Mouse (Mus musculus): Measurements from ENCODE around the gene Ms4a5. TPM values are rescaled to one million over a fixed set of nuclear protein-coding genes. Genes with fewer than 3 reads are reported as not detected.

Ms4a5 gene
- polyA plus RNA-seq, 1 experiment from 2014 or later = not detected

- H3K4me1 ChIP-seq (ENCODE audit: control insufficient read depth, insufficient read depth, low read length) = no peaks in the 10 kb centered on the region
- no peak overlapping the region for H3K4me2 ChIP-seq (ENCODE audit: low read depth, low read length)
- no peak overlapping the region for H3K4me3 ChIP-seq (ENCODE audit: low read depth, low read length)
- no peaks in the 10 kb centered on the region for H3K27me3 ChIP-seq (ENCODE audit: control insufficient read depth, insufficient read depth, low read length)
- ATAC-seq (ENCODE audit: low read depth) = no peak
- no peaks in the 10 kb centered on the region for H3K9me3 ChIP-seq (ENCODE audit: control insufficient read depth, low read length)
- no peak overlapping the region for H3K27ac ChIP-seq (ENCODE audit: low read depth, low read length)
- no peak overlapping the region for H3K9ac ChIP-seq (replicated peaks; ENCODE audit: low read depth, low read length)
- H3K36me3 ChIP-seq (ENCODE audit: control insufficient read depth, insufficient read depth, low read length) = no peaks in the 10 kb centered on the region
Measured at GRCm38 (mm10) chr19:11235820-11236219, 47.9 kb downstream of the Ms4a5 start.

GRCm38 (mm10) chr19:11234921-11235735 lies 48.5 kb downstream of the Ms4a5 start:
- Histone ChIP-seq H3K9ac (replicated peaks; ENCODE audit: low read depth, low read length) (no peak overlapping the region), H3K4me2 (ENCODE audit: low read depth, low read length) (no peak overlapping the region), H3K4me3 (ENCODE audit: low read depth, low read length) (no peak overlapping the region), H3K36me3 (ENCODE audit: control insufficient read depth, insufficient read depth, low read length) (no peaks in the 10 kb centered on the region), H3K9me3 (ENCODE audit: control insufficient read depth, low read length) (no peaks in the 10 kb centered on the region), H3K27ac (ENCODE audit: low read depth, low read length) (no peak overlapping the region), H3K27me3 (ENCODE audit: control insufficient read depth, insufficient read depth, low read length) (no peaks in the 10 kb centered on the region), H3K4me1 (ENCODE audit: control insufficient read depth, insufficient read depth, low read length) (no peaks in the 10 kb centered on the region)
- ATAC-seq (ENCODE audit: low read depth) = no peak
- WGBS = 71% methylated on average over 5 of the region's 5 CpGs

DNA sequence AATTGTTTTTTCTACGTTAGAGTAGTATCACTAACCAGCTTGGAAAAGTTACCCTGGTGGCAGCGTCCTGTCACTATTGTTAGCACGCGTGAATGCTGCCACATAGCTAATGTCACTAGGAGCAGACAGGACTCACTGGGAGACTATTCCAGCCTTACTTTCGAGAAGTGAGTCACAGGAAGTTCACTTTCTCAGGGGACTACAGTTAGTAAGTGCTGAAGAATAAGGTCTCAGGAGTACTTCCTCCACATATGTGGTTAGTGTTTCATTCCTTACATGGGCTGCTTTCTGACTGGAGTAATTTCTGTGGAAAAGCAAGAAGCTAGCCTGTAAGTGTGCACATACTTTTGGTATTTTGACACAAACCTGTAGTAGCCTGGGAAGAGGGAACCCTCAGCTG lies 49.4 kb downstream of the Ms4a5 start:
- Histone ChIP-seq H3K27me3 (ENCODE audit: control insufficient read depth, insufficient read depth, low read length) (no peaks in the 10 kb centered on the region), H3K4me2 (ENCODE audit: low read depth, low read length) (no peak overlapping the region), H3K9ac (replicated peaks; ENCODE audit: low read depth, low read length) (no peak overlapping the region), H3K36me3 (ENCODE audit: control insufficient read depth, insufficient read depth, low read length) (no peaks in the 10 kb centered on the region), H3K9me3 (ENCODE audit: control insufficient read depth, low read length) (no peaks in the 10 kb centered on the region), H3K27ac (ENCODE audit: low read depth, low read length) (no peak overlapping the region), H3K4me1 (ENCODE audit: control insufficient read depth, insufficient read depth, low read length) (no peaks in the 10 kb centered on the region), H3K4me3 (ENCODE audit: low read depth, low read length) (no peak overlapping the region)
- WGBS = 86% methylated on average over 5 of the region's 5 CpGs
- no peak for ATAC-seq (ENCODE audit: low read depth)

DNA sequence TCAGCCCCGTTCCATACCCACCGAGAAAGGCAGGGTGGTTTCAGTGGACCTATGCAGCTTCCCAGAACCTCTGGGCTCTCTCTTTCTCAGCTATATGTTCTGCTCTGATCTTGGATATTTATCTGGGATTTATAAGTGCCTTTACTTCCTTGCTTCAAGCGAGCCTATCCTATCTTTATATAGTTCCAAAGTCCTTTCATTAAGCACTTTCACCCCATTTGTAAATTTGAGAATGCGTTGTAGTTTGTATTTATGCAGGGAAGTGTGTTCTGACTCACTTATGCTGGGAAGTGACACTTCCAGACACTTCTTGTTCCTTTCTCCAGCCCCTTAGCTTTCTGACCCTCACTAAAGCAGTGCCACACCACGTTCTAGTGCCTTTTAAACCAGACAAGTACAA lies 51.3 kb downstream of the Ms4a5 start, which contains the start of gene Ms4a12:
Ms4a12 (minus strand) TSS at position 101 of the 400 bp plus-strand sequence.
- Histone ChIP-seq H3K4me2 (ENCODE audit: low read depth, low read length) (no peak within 1 kb of the TSS), H3K4me3 (ENCODE audit: low read depth, low read length) (no peak within 1 kb of the TSS), H3K27me3 (ENCODE audit: control insufficient read depth, insufficient read depth, low read length) (no peaks in the 10 kb centered on the region), H3K9me3 (ENCODE audit: control insufficient read depth, low read length) (no peaks in the 10 kb centered on the region), H3K9ac (replicated peaks; ENCODE audit: low read depth, low read length) (no peak within 1 kb of the TSS), H3K4me1 (ENCODE audit: control insufficient read depth, insufficient read depth, low read length) (no peaks in the 10 kb centered on the region), H3K27ac (ENCODE audit: low read depth, low read length) (no peak within 1 kb of the TSS), H3K36me3 (ENCODE audit: control insufficient read depth, insufficient read depth, low read length) (no peaks in the 10 kb centered on the region)
- no peak for ATAC-seq (ENCODE audit: low read depth)
- WGBS = 78% methylated on average over 5 of the region's 5 CpGs

Other genes with a start within 250 kb of the Ms4a5 start
- gene Ms4a8a, start 202.8 kb downstream of the Ms4a5 start, polyA plus RNA-seq (2014; fragmentation: Nextera tagmentation; extraction: Ambion mirVana) = not detected in 2 replicates
- not detected in 2 replicates for gene 1700017D01Rik, start 153.0 kb downstream of the Ms4a5 start, polyA plus RNA-seq (2014; fragmentation: Nextera tagmentation; extraction: Ambion mirVana)
- gene 1700025F22Rik, start 118.6 kb downstream of the Ms4a5 start, polyA plus RNA-seq (2014; fragmentation: Nextera tagmentation; extraction: Ambion mirVana) = not detected in 2 replicates
- not detected in 2 replicates for gene Ms4a13, start 87.1 kb downstream of the Ms4a5 start, polyA plus RNA-seq (2014; fragmentation: Nextera tagmentation; extraction: Ambion mirVana)
- not detected in 2 replicates for gene Ms4a12, start 51.4 kb downstream of the Ms4a5 start, polyA plus RNA-seq (2014; fragmentation: Nextera tagmentation; extraction: Ambion mirVana)
- not detected in 2 replicates for gene Ms4a1, start 17.6 kb downstream of the Ms4a5 start, polyA plus RNA-seq (2014; fragmentation: Nextera tagmentation; extraction: Ambion mirVana)
- 0.06 TPM in 1 of 2 replicates, not detected in the other for gene Ms4a14, start 30.6 kb upstream of the Ms4a5 start, polyA plus RNA-seq (2014; fragmentation: Nextera tagmentation; extraction: Ambion mirVana)
- gene Ms4a7, start 52.3 kb upstream of the Ms4a5 start, polyA plus RNA-seq (2014; fragmentation: Nextera tagmentation; extraction: Ambion mirVana) = 0.63 and 4.0 TPM in 2 replicates
- gene Ms4a4a, start 91.7 kb upstream of the Ms4a5 start, polyA plus RNA-seq (2014; fragmentation: Nextera tagmentation; extraction: Ambion mirVana) = 2.6 TPM in 1 of 2 replicates, not detected in the other
- not detected in 2 replicates for gene Ms4a4c, start 120.9 kb upstream of the Ms4a5 start, polyA plus RNA-seq (2014; fragmentation: Nextera tagmentation; extraction: Ambion mirVana)
- not detected in 2 replicates for gene Ms4a4b, start 159.7 kb upstream of the Ms4a5 start, polyA plus RNA-seq (2014; fragmentation: Nextera tagmentation; extraction: Ambion mirVana)
- gene Ms4a6c, start 185.5 kb upstream of the Ms4a5 start, polyA plus RNA-seq (2014; fragmentation: Nextera tagmentation; extraction: Ambion mirVana) = 0.46 and 2.2 TPM in 2 replicates
- not detected in 2 replicates for gene Gm8369, start 202.1 kb upstream of the Ms4a5 start, polyA plus RNA-seq (2014; fragmentation: Nextera tagmentation; extraction: Ambion mirVana)
- 0.33 and 3.1 TPM in 2 replicates for gene Ms4a6b, start 232.6 kb upstream of the Ms4a5 start, polyA plus RNA-seq (2014; fragmentation: Nextera tagmentation; extraction: Ambion mirVana)